Mouse (Mus musculus) CH12.LX (cell line): ENCODE measurements around the gene Drap1. TPM values are rescaled to one million over a fixed set of nuclear protein-coding genes. Genes with fewer than 3 reads are reported as not detected.
A peak's percentile ranks its signal among the peaks of the same experiment; 100 is the strongest.

Source experiments
- DNase-seq: peaks from one replicate; pipeline ENCODE4 v3.0.0-alpha.2; 2013; ENCODE audit errors: extremely low read depth
- H3K27ac ChIP-seq: 2 replicates; pipeline ENCODE4 v1.5.1; 2012; ENCODE audit warnings: low read depth, mild to moderate bottlenecking, control low read depth, moderate library complexity; ENCODE audit not compliant: insufficient read depth
- H3K27me3 ChIP-seq: replicated peaks from 2 replicates; pipeline ENCODE3; 2012; ENCODE audit warnings: inconsistent platforms
- H3K36me3 ChIP-seq, 2 experiments: replicated peaks in 1 of 2; 2 replicates each; pipeline versions ENCODE3 to v1.6.1; 2012; ENCODE audit warnings: inconsistent platforms in 1 of 2, low read length in 1 of 2, mild to moderate bottlenecking in 1 of 2, mixed read lengths in 1 of 2, moderate library complexity in 1 of 2; ENCODE audit not compliant: control insufficient read depth in 1 of 2, insufficient read depth in 1 of 2
- H3K4me1 ChIP-seq, 2 experiments: 2 replicates each; pipeline ENCODE4 v1.6.1; 2012; ENCODE audit warnings: inconsistent platforms in 1 of 2, moderate library complexity in 1 of 2; ENCODE audit not compliant: insufficient read depth in 2 of 2, control insufficient read depth in 1 of 2
- H3K4me2 ChIP-seq: 2 replicates; pipeline ENCODE4 v1.6.1; 2012; ENCODE audit warnings: low read depth, mild to moderate bottlenecking, control low read depth; ENCODE audit not compliant: poor library complexity, insufficient read depth, severe bottlenecking
- H3K4me3 ChIP-seq, 3 experiments: fragments of 150-350 bp in 1 of 3; sonication (generic) in 1 of 3; replicated peaks in 1 of 3; 2 replicates each; pipeline versions ENCODE3 to v1.5.1; 2011 to 2012; ENCODE audit warnings: low read depth in 2 of 3, low read length in 2 of 3, mild to moderate bottlenecking in 2 of 3, moderate library complexity in 2 of 3, control low read depth in 1 of 3, improper control_type of control experiment in 1 of 3, inconsistent platforms in 1 of 3, mixed read lengths in 1 of 3; ENCODE audit not compliant: poor library complexity in 1 of 3
- H3K79me2 ChIP-seq: replicated peaks from 2 replicates; pipeline ENCODE4 v1.6.1; 2012; ENCODE audit warnings: mild to moderate bottlenecking, moderate library complexity; ENCODE audit not compliant: control insufficient read depth, poor library complexity, insufficient read depth, severe bottlenecking; ENCODE audit errors: extremely low read depth
- H3K9ac ChIP-seq: 2 replicates; pipeline ENCODE4 v1.6.1; 2012; ENCODE audit warnings: low read depth, mild to moderate bottlenecking, control low read depth, moderate library complexity; ENCODE audit not compliant: insufficient read depth
- H3K9me3 ChIP-seq: replicated peaks from 2 replicates; pipeline ENCODE3; 2012; ENCODE audit warnings: low read length, inconsistent platforms, mixed read lengths
- E2F4 ChIP-seq: IDR thresholded peaks from 2 replicates; pipeline ENCODE4 v1.6.1; 2011; ENCODE audit warnings: low read depth, low read length, improper control_type of control experiment; ENCODE audit not compliant: insufficient replicate concordance
- ELF1 ChIP-seq: IDR thresholded peaks from 2 replicates; pipeline ENCODE4 v1.6.1; 2014; ENCODE audit warnings: low read depth, mild to moderate bottlenecking, inconsistent platforms, low read length, improper control_type of control experiment
- ETS1 ChIP-seq: conservative IDR thresholded peaks from 2 replicates; pipeline ENCODE4 v1.6.1; 2012; ENCODE audit warnings: low read depth, mild to moderate bottlenecking, inconsistent platforms, low read length, improper control_type of control experiment, moderate library complexity
- JUND ChIP-seq: conservative IDR thresholded peaks from 2 replicates; pipeline ENCODE4 v1.6.1; 2011; ENCODE audit warnings: low read depth, low read length, improper control_type of control experiment
- MAZ ChIP-seq: IDR thresholded peaks from 2 replicates; pipeline ENCODE4 v1.6.1; 2012; ENCODE audit warnings: low read depth, mild to moderate bottlenecking, inconsistent platforms, low read length, improper control_type of control experiment, moderate library complexity
- MXI1 ChIP-seq: IDR thresholded peaks from 2 replicates; pipeline ENCODE4 v1.6.1; 2011; ENCODE audit warnings: mild to moderate bottlenecking, low read depth, low read length, improper control_type of control experiment
- RAD21 ChIP-seq: IDR thresholded peaks from 2 replicates; pipeline ENCODE4 v1.6.1; 2011; ENCODE audit warnings: low read depth, mild to moderate bottlenecking, low read length, improper control_type of control experiment, moderate library complexity
- SIN3A ChIP-seq: IDR thresholded peaks from 2 replicates; pipeline ENCODE4 v1.6.1; 2012; ENCODE audit warnings: low read length, improper control_type of control experiment, inconsistent platforms
- SMC3 ChIP-seq: IDR thresholded peaks from 2 replicates; pipeline ENCODE4 v1.6.1; 2011; ENCODE audit warnings: low read depth, low read length, improper control_type of control experiment
- TBP ChIP-seq: conservative IDR thresholded peaks from 2 replicates; pipeline ENCODE4 v1.6.1; 2011; ENCODE audit warnings: low read depth, low read length, improper control_type of control experiment
- TCF12 ChIP-seq: IDR thresholded peaks from 2 replicates; pipeline ENCODE4 v1.6.1; 2014; ENCODE audit warnings: low read depth, mild to moderate bottlenecking, inconsistent platforms, low read length, improper control_type of control experiment
- USF1 ChIP-seq: IDR thresholded peaks from 2 replicates; pipeline ENCODE4 v1.6.1; 2014; ENCODE audit warnings: low read depth, mild to moderate bottlenecking, inconsistent platforms, low read length, improper control_type of control experiment
- ZC3H11A ChIP-seq: IDR thresholded peaks from 2 replicates; pipeline ENCODE4 v1.6.1; 2012; ENCODE audit warnings: low read depth, mild to moderate bottlenecking, inconsistent platforms, low read length, improper control_type of control experiment
- ZNF384 ChIP-seq: IDR thresholded peaks from 2 replicates; pipeline ENCODE4 v1.6.1; 2012; ENCODE audit warnings: low read depth, low read length, improper control_type of control experiment, inconsistent platforms
- dilution Hi-C: fragments of 300-500 bp; cut with MboI; formaldehyde crosslinking; loops from 2 replicates; pipeline ENCODE4 v1.14.3; 2020; ENCODE audit warnings: low sequenced_read_pairs; ENCODE audit not compliant: extremely low pct_unique_long_range_greater_than_20kb, extremely low pct_ligation_motif_present
- in situ Hi-C: fragments of 300-500 bp; cut with MboI; formaldehyde crosslinking; loops from 3 replicates; pipeline ENCODE4 v1.14.3; 2019; ENCODE audit warnings: low sequenced_read_pairs, low pct_ligation_motif_present, low pct_unique_long_range_greater_than_20kb, mixed read lengths
- polyA plus RNA-seq: library from polyadenylated mRNA; unstranded; fragments of >175 nt; gene quantifications from 2 replicates; pipeline ENCODE4 v1.2.1, GENCODE M21; 2012; ENCODE audit warnings: low read depth; ENCODE audit not compliant: insufficient read length
- total RNA-seq, 2 experiments: library from RNA; depleted of rRNA; stranded (reverse); fragments of 300-350 nt in 1 of 2; fragments of >200 nt in 1 of 2; gene quantifications; 2 replicates each; pipeline ENCODE4 v1.2.3; 2012 to 2014

The Drap1 gene
- total and polyA plus RNA-seq, 3 experiments = 73.3 to 180 (median 143) TPM

DNA sequence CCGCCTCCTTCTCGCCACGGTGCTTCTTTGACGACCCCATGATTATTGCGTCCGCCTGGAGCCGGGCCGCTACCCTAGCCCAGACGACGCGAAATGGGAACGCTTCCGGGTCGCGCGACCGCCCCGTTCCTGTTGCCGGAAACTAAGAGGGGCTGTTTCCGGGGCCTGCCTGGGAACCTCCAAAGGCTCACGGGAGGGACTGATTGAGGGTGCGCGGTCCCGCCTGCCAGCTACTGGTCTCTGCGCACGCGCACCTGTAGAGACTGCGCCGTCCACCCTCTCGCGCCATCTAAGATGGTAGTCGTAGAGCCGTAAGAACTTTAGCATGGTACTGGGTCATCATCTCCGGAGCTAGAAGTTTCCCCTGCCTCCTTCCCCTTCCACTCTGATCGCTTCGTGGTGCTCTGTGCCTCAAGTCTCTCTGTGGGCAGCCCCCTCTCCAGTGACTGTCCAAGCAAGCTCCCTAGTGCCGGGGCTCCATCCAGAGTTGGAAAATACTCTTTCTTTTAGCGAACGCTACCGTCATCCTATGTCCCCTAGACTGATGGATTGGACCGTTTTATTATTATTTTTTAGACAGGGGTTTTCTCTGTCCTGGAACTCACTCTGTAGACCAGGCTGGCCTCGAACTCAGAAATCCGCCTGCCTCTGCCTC lies 36.1 kb downstream of the Drap1 start, which contains the start of gene Sart1 (continued):
- TF ChIP-seq E2F4 = no peak

DNA sequence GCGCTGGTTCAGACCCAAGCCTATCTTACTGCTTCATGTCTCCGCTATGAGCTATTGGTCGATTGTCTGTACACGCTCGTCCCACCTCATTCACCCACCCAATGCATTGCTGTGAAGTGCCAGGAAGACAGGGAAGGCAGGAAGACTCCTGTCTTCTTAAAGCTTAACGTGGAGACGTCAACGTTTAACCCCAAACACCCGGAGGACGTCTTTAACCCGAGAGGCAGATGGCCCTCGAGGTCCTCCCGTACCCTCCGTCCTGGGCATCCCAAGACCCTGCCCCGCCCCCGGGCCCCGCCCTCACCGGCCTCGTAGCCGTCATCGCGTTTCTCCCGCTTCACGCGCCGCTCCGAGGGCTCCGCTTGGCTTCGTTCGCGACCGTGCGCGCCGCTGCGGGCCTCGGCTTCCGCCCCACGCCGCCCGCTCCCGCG lies 36.8 kb downstream of the Drap1 start:
- in situ Hi-C loops (no loop called here), dilution Hi-C loops (no loop called here)
- DNase-seq = no peak
- Histone ChIP-seq H3K9me3 (no peaks in the 10 kb centered on the region), H3K4me1 (peaks cover 5 to 39% of the 10 kb centered on the region in 2 experiments), H3K79me2 (peaks cover 28% of the 10 kb centered on the region), H3K9ac (peak overlapping the region; percentile 86), H3K4me3 (peak overlapping the region; percentile 91 to 94 (median 92)), H3K27ac (peak overlapping the region; percentile 66), H3K36me3 (peaks cover 27 to 47% of the 10 kb centered on the region in 2 experiments), H3K27me3 (no peaks in the 10 kb centered on the region), H3K4me2 (peak overlapping the region; percentile 57)
- TF ChIP-seq USF1 (no peak), TCF12 (no peak), SMC3 (no peak), RAD21 (no peak), ZNF384 (no peak), MAZ (no peak), ZC3H11A (no peak), JUND (no peak), TBP (no peak), E2F4 (no peak), SIN3A (no peak)

DNA sequence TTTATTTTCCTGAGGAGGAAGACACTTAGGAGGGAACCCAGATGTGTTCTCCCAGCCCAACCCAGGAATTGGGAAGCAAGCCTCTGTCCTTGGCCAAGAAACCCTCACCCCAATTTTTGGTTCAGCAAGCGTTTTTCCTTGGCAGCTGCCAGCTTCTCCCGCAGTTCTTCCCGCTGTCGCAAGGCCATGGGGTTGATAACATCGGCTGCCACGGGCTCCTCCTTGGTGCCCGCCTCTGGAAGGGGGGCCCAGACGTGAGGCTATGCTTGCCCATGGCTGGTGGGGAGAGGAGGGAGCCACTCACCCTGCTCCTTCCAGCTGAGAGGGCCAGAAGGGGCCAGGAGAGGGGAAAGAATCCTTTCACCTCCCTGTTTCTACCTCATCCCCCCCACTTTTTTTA lies 40.1 kb downstream of the Drap1 start:
- dilution Hi-C loops (no loop called here), in situ Hi-C loops (no loop called here)
- Histone ChIP-seq H3K9me3 (no peaks in the 10 kb centered on the region), H3K27ac (no peak overlapping the region), H3K9ac (no peak overlapping the region), H3K36me3 (peaks cover 60 to 74% of the 10 kb centered on the region in 2 experiments), H3K4me2 (no peak overlapping the region), H3K79me2 (peaks cover 28% of the 10 kb centered on the region), H3K27me3 (no peaks in the 10 kb centered on the region), H3K4me1 (peaks cover 2 to 21% of the 10 kb centered on the region in 2 experiments; a peak in 2 of 4 replicates), H3K4me3 (no peak overlapping the region)
- DNase-seq = no peak
- no peak for TF ChIP-seq ETS1
- no peak for TF ChIP-seq ELF1
- TF ChIP-seq MXI1 = no peak
